28 mouse cellular contexts compared by ENCODE assay signal in the genomic region with DNA sequence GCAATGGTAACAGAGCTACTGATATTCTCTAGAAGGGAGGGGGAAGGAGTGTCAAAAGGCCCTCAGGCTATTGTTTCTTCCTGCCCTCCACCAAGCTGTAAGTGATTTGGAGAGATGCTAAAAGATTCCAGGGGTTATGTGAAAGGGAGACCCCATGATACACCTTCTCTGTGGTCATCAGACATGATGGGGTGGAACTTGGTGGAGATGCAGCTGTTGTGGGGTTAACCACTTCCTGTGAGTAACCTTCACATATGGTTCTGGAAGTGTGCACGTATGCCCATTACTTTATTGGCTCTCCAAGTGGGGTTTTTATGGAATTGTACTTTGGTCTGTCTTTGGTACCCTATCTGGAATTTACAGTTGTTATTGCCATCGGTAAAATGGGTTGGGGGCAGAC. TPM values are rescaled to one million over a fixed set of nuclear protein-coding genes. Genes with fewer than 3 reads are reported as not detected.
"Had no signal": no experiment of that assay in that cellular context is flagged by ENCODE, and none has a peak within 500 bp of the region (broad histone marks: within the 10 kb centered on the region; RNA-seq: fewer than 3 reads in every experiment).

No protein-coding gene starts in this region.

- H3K9me3 ChIP-seq: limb, embryonic 10.5 days; limb, embryonic 13.5 days; liver, embryonic 12.5 days; liver, embryonic 15.5 days; lung, embryonic 15.5 days; megakaryocyte, embryonic 14.5 days; midbrain, embryonic 10.5 days; neural tube, embryonic 12.5 days; neural tube, embryonic 15.5 days had no signal

- H3K36me3 ChIP-seq: limb, embryonic 10.5 days; limb, embryonic 13.5 days; liver, embryonic 12.5 days; liver, embryonic 15.5 days; lung, embryonic 15.5 days; midbrain, embryonic 10.5 days; neural tube, embryonic 12.5 days; neural tube, embryonic 15.5 days had no signal

- DNase-seq: kidney, adult 18-20 months; kidney, adult 9 months; kidney, postnatal 14 days; kidney, postnatal 4 days; liver; lung, adult 18-20 months; lung, postnatal 10 days; lung, postnatal 36 days; midbrain, embryonic 14.5 days; right cerebral cortex, adult 18-20 months; right cerebral cortex, postnatal 14 days; right cerebral cortex, postnatal 4 days; thymus, adult 2 months; thymus, postnatal 25 days had no signal

- H3K4me3 ChIP-seq: limb, embryonic 10.5 days; limb, embryonic 13.5 days; liver, embryonic 12.5 days; liver, embryonic 15.5 days; lung, embryonic 15.5 days; megakaryocyte, embryonic 14.5 days; midbrain, embryonic 10.5 days; neural tube, embryonic 12.5 days; neural tube, embryonic 15.5 days had no signal

- ATAC-seq: liver, embryonic 12.5 days had no signal

- H3K9ac ChIP-seq: limb, embryonic 13.5 days; liver, embryonic 12.5 days; liver, embryonic 15.5 days; lung, embryonic 15.5 days; neural tube, embryonic 12.5 days; neural tube, embryonic 15.5 days had no signal

- H3K27ac ChIP-seq: limb, embryonic 10.5 days; limb, embryonic 13.5 days; liver, embryonic 12.5 days; liver, embryonic 15.5 days; lung, embryonic 15.5 days; midbrain, embryonic 10.5 days; neural tube, embryonic 12.5 days; neural tube, embryonic 15.5 days had no signal

- H3K4me2 ChIP-seq: limb, embryonic 13.5 days; liver, embryonic 12.5 days; liver, embryonic 15.5 days; lung, embryonic 15.5 days; neural tube, embryonic 12.5 days; neural tube, embryonic 15.5 days had no signal

- H3K4me1 ChIP-seq: limb, embryonic 10.5 days; limb, embryonic 13.5 days; liver, embryonic 12.5 days; liver, embryonic 15.5 days; lung, embryonic 15.5 days; megakaryocyte, embryonic 14.5 days; midbrain, embryonic 10.5 days; neural tube, embryonic 12.5 days had no signal

- H3K27me3 ChIP-seq: limb, embryonic 13.5 days; liver, embryonic 12.5 days; liver, embryonic 15.5 days; lung, embryonic 15.5 days; megakaryocyte, embryonic 14.5 days; neural tube, embryonic 12.5 days; neural tube, embryonic 15.5 days had no signal

RNA-seq across cellular contexts. Expression of a gene that starts 55.9 kb away (rescaled TPM):
- total RNA-seq: layer of hippocampus, adult 18-20 months; layer of hippocampus, postnatal 14 days; left cerebral cortex, adult 18-20 months; left cerebral cortex, postnatal 25 days; midbrain, postnatal 0 days had no signal
- polyA plus RNA-seq: limb, embryonic 10.5 days; limb, embryonic 13.5 days; liver, embryonic 12.5 days; liver, embryonic 15.5 days; lung, embryonic 15.5 days; midbrain, embryonic 10.5 days; midbrain, embryonic 14.5 days; neural tube, embryonic 12.5 days had no signal
